Comparison of ENCODE assay signal across 15 mouse cellular contexts in genomic region chr7:127549116-127549835, GRCm38 (mm10). TPM values are rescaled to one million over a fixed set of nuclear protein-coding genes. Genes with fewer than 3 reads are reported as not detected.
DNase-seq lines count a peak whose midpoint lies in the region; ATAC-seq and TF ChIP-seq lines count a peak whose summit lies in the region.
"Had no signal": no experiment of that assay in that cellular context is flagged by ENCODE, and none has a peak within 500 bp of the region (broad histone marks: within the 10 kb centered on the region; RNA-seq: fewer than 3 reads in every experiment).

No protein-coding gene starts in this region.

- no peak overlapping the region for H3K27ac ChIP-seq in stomach, postnatal 0 days (replicated peaks)
- H3K27ac ChIP-seq: heart, embryonic 15.5 days; limb, embryonic 13.5 days; lung, embryonic 15.5 days had no signal

- H3K27me3 ChIP-seq in stomach, postnatal 0 days (ENCODE audit: control insufficient read depth, insufficient read depth, low read length) = no peaks in the 10 kb centered on the region
- H3K27me3 ChIP-seq: heart, embryonic 15.5 days; limb, embryonic 13.5 days; lung, embryonic 15.5 days; megakaryocyte, embryonic 14.5 days had no signal

- H3K36me3 ChIP-seq in stomach, postnatal 0 days (ENCODE audit: control insufficient read depth, insufficient read depth, low read length) = peaks cover 26% of the 10 kb centered on the region

- no peak overlapping the region for H3K4me3 ChIP-seq in stomach, postnatal 0 days (ENCODE audit: low read depth, low read length)
- H3K4me3 ChIP-seq: heart, embryonic 15.5 days; limb, embryonic 13.5 days; lung, embryonic 15.5 days; megakaryocyte, embryonic 14.5 days had no signal

- no peak overlapping the region for H3K9ac ChIP-seq in stomach, postnatal 0 days (ENCODE audit: low read length)
- H3K9ac ChIP-seq: heart, embryonic 15.5 days; limb, embryonic 13.5 days; lung, embryonic 15.5 days had no signal

- no peaks in the 10 kb centered on the region for H3K9me3 ChIP-seq in stomach, postnatal 0 days (ENCODE audit: control insufficient read depth, low read length)
- H3K9me3 ChIP-seq: heart, embryonic 15.5 days; limb, embryonic 13.5 days; lung, embryonic 15.5 days; megakaryocyte, embryonic 14.5 days had no signal

- no peak for TF ChIP-seq CTCF in stomach, postnatal 0 days (IDR thresholded peaks at IDR 0.05; ENCODE audit: low read depth)

- 88% methylated on average over 15 of the region's 15 CpGs for WGBS in stomach, postnatal 0 days

- TF ChIP-seq EP300 in stomach, postnatal 0 days (optimal IDR thresholded peaks at IDR 0.05) = no peak

- no peaks in the 10 kb centered on the region for H3K4me1 ChIP-seq in stomach, postnatal 0 days (replicated peaks; ENCODE audit: control insufficient read depth, insufficient read depth)
- H3K4me1 ChIP-seq: limb, embryonic 13.5 days; lung, embryonic 15.5 days; megakaryocyte, embryonic 14.5 days had no signal

- ATAC-seq in stomach, postnatal 0 days (ENCODE audit: low FRiP score, low TSS enrichment) = no peak
- ATAC-seq: activated CD4-positive, CD25-positive, alpha-beta regulatory T cell, adult 4 months; intestine, postnatal 0 days had no signal

- H3K4me2 ChIP-seq in stomach, postnatal 0 days (replicated peaks; ENCODE audit: low read depth) = no peak overlapping the region
- H3K4me2 ChIP-seq: heart, embryonic 15.5 days; limb, embryonic 13.5 days; lung, embryonic 15.5 days had no signal

- peak; percentile 59 for DNase-seq in adrenal gland, postnatal 14 days
- no peak for DNase-seq in adrenal gland, adult 18-20 months (ENCODE audit: low spot score in 2 of 2)
- DNase-seq in kidney, adult 11 months = peak; percentile 43
- DNase-seq in kidney, postnatal 36 days = no peak
- DNase-seq in adipocyte (ENCODE audit: low spot score) = peak; percentile 30
- DNase-seq in cerebellum, postnatal 25 days = peak; percentile 90 to 94
- DNase-seq in frontal cortex, postnatal 10 days (ENCODE audit: low spot score in 2 of 2) = no peak
- DNase-seq in stomach, postnatal 0 days (ENCODE audit: low spot score) = no peak

RNA-seq across cellular contexts. Expression of gene Tmem265, which starts 11.9 kb away (rescaled TPM):
- not detected in 2 replicates for total RNA-seq in adrenal gland, postnatal 14 days (2021)
- not detected for total RNA-seq in adrenal gland, adult 18-20 months (2021)
- 22.7 and 24.3 TPM in 2 replicates for polyA plus RNA-seq in stomach, postnatal 0 days (2015; fragmentation: Nextera tagmentation; extraction: Ambion mirVana)
- total RNA-seq: ES-E14 had no signal

RNA-seq across cellular contexts. Expression of gene Phkg2, which starts 23.9 kb away (rescaled TPM):
- 36.6 and 44.4 TPM in 2 replicates for total RNA-seq in adrenal gland, postnatal 14 days (2021)
- 10 to 100 TPM; 37.1 to 38.0 TPM for total RNA-seq in adrenal gland, adult 18-20 months (2021)
- polyA plus RNA-seq in stomach, postnatal 0 days (2015; fragmentation: Nextera tagmentation; extraction: Ambion mirVana) = 22.6 and 24.3 TPM in 2 replicates

RNA-seq across cellular contexts. Expression of gene Gm42715, which starts 29.9 kb away (rescaled TPM):
- total RNA-seq in adrenal gland, postnatal 14 days (2021) = 21.9 and 23.8 TPM in 2 replicates
- 10 to 100 TPM; 18.3 to 21.1 TPM for total RNA-seq in adrenal gland, adult 18-20 months (2021)
- 6.1 and 6.4 TPM in 2 replicates for polyA plus RNA-seq in stomach, postnatal 0 days (2015; fragmentation: Nextera tagmentation; extraction: Ambion mirVana)

RNA-seq across cellular contexts. Expression of gene Srcap, which starts 37.5 kb away (rescaled TPM):
- 88.8 and 95.3 TPM in 2 replicates for total RNA-seq in adrenal gland, postnatal 14 days (2021)
- 10 to 100 TPM; 71.7 to 78.8 TPM for total RNA-seq in adrenal gland, adult 18-20 months (2021)
- polyA plus RNA-seq in stomach, postnatal 0 days (2015; fragmentation: Nextera tagmentation; extraction: Ambion mirVana) = 13.0 TPM in 2 replicates

RNA-seq across cellular contexts. Expression of gene Ccdc189, which starts 39.1 kb away (rescaled TPM):
- 7.5 and 10.7 TPM in 2 replicates for total RNA-seq in adrenal gland, postnatal 14 days (2021)
- 1 to 10 TPM; 8.4 to 8.5 TPM for total RNA-seq in adrenal gland, adult 18-20 months (2021)
- 3.5 and 3.6 TPM in 2 replicates for polyA plus RNA-seq in stomach, postnatal 0 days (2015; fragmentation: Nextera tagmentation; extraction: Ambion mirVana)

Comparison
In these comparisons a context has a peak if more than half of its experiments do, and no peak if none do; other contexts are left out.
1. DNase-seq: peak in adrenal gland, postnatal 14 days (single experiment), kidney, adult 11 months (single experiment), adipocyte (single experiment) and cerebellum, postnatal 25 days (2 of 2); none in adrenal gland, adult 18-20 months (0 of 2), kidney, postnatal 36 days (0 of 2), frontal cortex, postnatal 10 days (0 of 2) and stomach, postnatal 0 days (single experiment).